Comparison of ENCODE assay signal across 11 mouse cellular contexts in genomic region chr14:48456305-48457092, GRCm38 (mm10). TPM values are rescaled to one million over a fixed set of nuclear protein-coding genes. Genes with fewer than 3 reads are reported as not detected.
DNase-seq lines count a peak whose midpoint lies in the region; ATAC-seq and TF ChIP-seq lines count a peak whose summit lies in the region.
"Had no signal": no experiment of that assay in that cellular context is flagged by ENCODE, and none has a peak within 500 bp of the region (broad histone marks: within the 10 kb centered on the region; RNA-seq: fewer than 3 reads in every experiment).

No protein-coding gene starts in this region.

- peaks cover 17% of the 10 kb centered on the region; the same call in 1 of the 2 replicates for H3K36me3 ChIP-seq in heart, postnatal 0 days (replicated peaks; ENCODE audit: control insufficient read depth, insufficient read depth, low read length)
- H3K36me3 ChIP-seq in embryonic facial prominence, embryonic 14.5 days (ENCODE audit: control insufficient read depth, insufficient read depth, low read length), result peaks cover 24% of the 10 kb centered on the region
- H3K36me3 ChIP-seq in hindbrain, embryonic 15.5 days, result 0 out of 2 replicates have a peak, but pooled peaks cover 5% of the 10 kb centered on the region
- no peaks in the 10 kb centered on the region; the same call in none of the 2 replicates for H3K36me3 ChIP-seq in neural tube, embryonic 12.5 days

- no peaks in the 10 kb centered on the region for H3K27me3 ChIP-seq in heart, postnatal 0 days (ENCODE audit: control insufficient read depth, insufficient read depth, low read length)
- no peaks in the 10 kb centered on the region for H3K27me3 ChIP-seq in embryonic facial prominence, embryonic 14.5 days (replicated peaks; ENCODE audit: control insufficient read depth, insufficient read depth, low read length)
- no peaks in the 10 kb centered on the region for H3K27me3 ChIP-seq in hindbrain, embryonic 15.5 days
- H3K27me3 ChIP-seq in neural tube, embryonic 12.5 days (replicated peaks), result no peaks in the 10 kb centered on the region

- 0 out of 2 replicates have a peak, but pooled peaks cover 4% of the 10 kb centered on the region for H3K9me3 ChIP-seq in heart, postnatal 0 days (replicated peaks; ENCODE audit: control insufficient read depth, low read length)
- H3K9me3 ChIP-seq in embryonic facial prominence, embryonic 14.5 days (ENCODE audit: control insufficient read depth, low read length), result no peaks in the 10 kb centered on the region
- no peaks in the 10 kb centered on the region for H3K9me3 ChIP-seq in hindbrain, embryonic 15.5 days
- no peaks in the 10 kb centered on the region for H3K9me3 ChIP-seq in neural tube, embryonic 12.5 days

- 47% methylated on average over 12 of the region's 12 CpGs for WGBS in heart, postnatal 0 days
- 58% methylated on average over 12 of the region's 12 CpGs for WGBS in embryonic facial prominence, embryonic 14.5 days
- WGBS in hindbrain, embryonic 15.5 days, result 54% methylated on average over 12 of the region's 12 CpGs
- WGBS in neural tube, embryonic 12.5 days, result 65% methylated on average over 12 of the region's 12 CpGs

- no peak overlapping the region for H3K9ac ChIP-seq in heart, postnatal 0 days (replicated peaks; ENCODE audit: low read depth, low read length)
- H3K9ac ChIP-seq in embryonic facial prominence, embryonic 14.5 days (ENCODE audit: low read depth, low read length), result no peak overlapping the region
- no peak overlapping the region for H3K9ac ChIP-seq in hindbrain, embryonic 15.5 days
- H3K9ac ChIP-seq in neural tube, embryonic 12.5 days, result no peak overlapping the region

- H3K4me3 ChIP-seq in heart, postnatal 0 days (ENCODE audit: low read depth, low read length), result no peak overlapping the region
- H3K4me3 ChIP-seq in embryonic facial prominence, embryonic 14.5 days (ENCODE audit: low read depth, low read length), result no peak overlapping the region
- no peak overlapping the region for H3K4me3 ChIP-seq in hindbrain, embryonic 15.5 days
- no peak overlapping the region for H3K4me3 ChIP-seq in neural tube, embryonic 12.5 days
- H3K4me3 ChIP-seq: gastrocnemius, adult 2 months had no signal

- no peak for TF ChIP-seq EP300 in heart, postnatal 0 days (IDR thresholded peaks at IDR 0.05; ENCODE audit: low read depth)

- intact Hi-C loops in heart, postnatal 25 days (cut with DNase I), result loop anchor here (10.0 kb wide), 1 partner anchor 322 kb away; no protein-coding TSS in a partner anchor

- TF ChIP-seq CTCF in heart, postnatal 0 days (IDR thresholded peaks at IDR 0.05; ENCODE audit: low read depth), result peak; percentile 10; the same call in 1 of the 2 replicates

- 0 out of 2 replicates have a peak, but pooled peaks cover 9% of the 10 kb centered on the region for H3K4me1 ChIP-seq in heart, postnatal 0 days (ENCODE audit: control insufficient read depth, insufficient read depth)
- H3K4me1 ChIP-seq in embryonic facial prominence, embryonic 14.5 days (ENCODE audit: control insufficient read depth, insufficient read depth, low read length), result no peaks in the 10 kb centered on the region
- peaks cover 8% of the 10 kb centered on the region; the same call in 1 of the 2 replicates for H3K4me1 ChIP-seq in hindbrain, embryonic 15.5 days (replicated peaks)
- H3K4me1 ChIP-seq in neural tube, embryonic 12.5 days, result peaks cover 5% of the 10 kb centered on the region; the same call in 1 of the 2 replicates

- peak; percentile 34 for DNase-seq in heart, postnatal 0 days (ENCODE audit: low spot score)
- no peak for DNase-seq in heart, postnatal 25 days (ENCODE audit: low spot score)
- DNase-seq in embryonic facial prominence, embryonic 14.5 days (ENCODE audit: low spot score), result peak; percentile 71
- no peak for DNase-seq in liver
- no peak for DNase-seq in kidney, adult 8-10 months
- no peak for DNase-seq in thymus, postnatal 14 days
- DNase-seq: gastrocnemius, adult 2 months; right cerebral cortex, postnatal 4 days had no signal

- ATAC-seq in heart, postnatal 0 days (ENCODE audit: insufficient read depth, low read depth), result peak; percentile 73
- ATAC-seq in embryonic facial prominence, embryonic 14.5 days (ENCODE audit: low read depth), result peak; percentile 92
- ATAC-seq in hindbrain, embryonic 15.5 days (ENCODE audit: low FRiP score, low read depth), result peak; percentile 86
- peak; percentile 56; the same call in 1 of the 2 replicates for ATAC-seq in neural tube, embryonic 12.5 days (ENCODE audit: low FRiP score, low read depth)
- ATAC-seq: CD4-positive, CD25-positive, alpha-beta regulatory T cell, adult 4 months had no signal

- no peak overlapping the region for H3K27ac ChIP-seq in heart, postnatal 0 days (ENCODE audit: low read depth)
- H3K27ac ChIP-seq in embryonic facial prominence, embryonic 14.5 days (replicated peaks; ENCODE audit: low read depth, low read length), result no peak overlapping the region
- H3K27ac ChIP-seq in hindbrain, embryonic 15.5 days (replicated peaks), result no peak overlapping the region
- H3K27ac ChIP-seq in neural tube, embryonic 12.5 days, result no peak overlapping the region
- H3K27ac ChIP-seq: gastrocnemius, adult 2 months had no signal

- peak overlapping the region; percentile 15; the same call in 1 of the 2 replicates for H3K4me2 ChIP-seq in heart, postnatal 0 days (ENCODE audit: low read depth, low read length)
- no peak overlapping the region for H3K4me2 ChIP-seq in embryonic facial prominence, embryonic 14.5 days (ENCODE audit: low read depth, low read length)
- no peak overlapping the region for H3K4me2 ChIP-seq in hindbrain, embryonic 15.5 days
- H3K4me2 ChIP-seq in neural tube, embryonic 12.5 days (replicated peaks), result no peak overlapping the region

RNA-seq across cellular contexts. Expression of gene Tmem260, which starts 10.6 kb away (rescaled TPM):
- 8.6 and 8.7 TPM in 2 replicates for total RNA-seq in heart, postnatal 0 days (2014; rRNA removed; ENCODE audit: low replicate concordance)
- 6.0 TPM in 2 replicates for polyA plus RNA-seq in heart, postnatal 0 days (2015; fragmentation: Nextera tagmentation; extraction: Ambion mirVana)
- total RNA-seq in heart, postnatal 25 days (2021), result 10 to 100 TPM in 1 of 2 experiments, 1 to 10 TPM in 1; 8.4 to 10.3 TPM
- 21.5 and 24.3 TPM in 2 replicates for polyA plus RNA-seq in embryonic facial prominence, embryonic 14.5 days (2014; fragmentation: Nextera tagmentation; extraction: Ambion mirVana)
- 16.5 and 17.5 TPM in 2 replicates for polyA plus RNA-seq in hindbrain, embryonic 15.5 days (2015; fragmentation: Nextera tagmentation; extraction: Ambion mirVana)
- polyA plus RNA-seq in neural tube, embryonic 12.5 days (2016; fragmentation: Nextera tagmentation; extraction: Ambion mirVana), result 22.4 and 25.5 TPM in 2 replicates

Comparison
In these comparisons a context has a peak if more than half of its experiments do, and no peak if none do; other contexts are left out.
1. DNase-seq: peak in heart, postnatal 0 days (single experiment) and embryonic facial prominence, embryonic 14.5 days (single experiment); none in heart, postnatal 25 days (single experiment), liver (single experiment), kidney, adult 8-10 months (0 of 2) and thymus, postnatal 14 days (single experiment).
2. Peak in every context shown above with its lines, with median percentiles within 50 percentile points of each other: ATAC-seq.